7 mouse cellular contexts compared by ENCODE assay signal in genomic region chr7:4501558-4502397, GRCm38 (mm10). TPM values are rescaled to one million over a fixed set of nuclear protein-coding genes. Genes with fewer than 3 reads are reported as not detected.
DNase-seq lines count a peak whose midpoint lies in the region; ATAC-seq lines count a peak whose summit lies in the region.

Gene Ppp1r12c (minus strand): TSS chr7:4501680.

- H3K9ac ChIP-seq in embryonic facial prominence, embryonic 11.5 days (replicated peaks; ENCODE audit: low read length): peak within 1 kb of the TSS; percentile 90
- peak within 1 kb of the TSS; percentile 92 for H3K9ac ChIP-seq in limb, embryonic 11.5 days (ENCODE audit: low read length)
- peak within 1 kb of the TSS; percentile 96 for H3K9ac ChIP-seq in midbrain, embryonic 14.5 days (replicated peaks; ENCODE audit: low read length)

- peak within 1 kb of the TSS; percentile 76 for H3K27ac ChIP-seq in embryonic facial prominence, embryonic 11.5 days (replicated peaks; ENCODE audit: low read depth, low read length)
- peak within 1 kb of the TSS; percentile 51; the same call in 1 of the 2 replicates for H3K27ac ChIP-seq in limb, embryonic 11.5 days (replicated peaks; ENCODE audit: low read depth, low read length)
- peak within 1 kb of the TSS; percentile 91 for H3K27ac ChIP-seq in midbrain, embryonic 14.5 days (replicated peaks; ENCODE audit: low read depth, low read length)

- H3K4me2 ChIP-seq in embryonic facial prominence, embryonic 11.5 days (ENCODE audit: low read depth, low read length): peak within 1 kb of the TSS; percentile 51
- H3K4me2 ChIP-seq in limb, embryonic 11.5 days (ENCODE audit: low read depth, severe bottlenecking): peak within 1 kb of the TSS; percentile 61
- peak within 1 kb of the TSS; percentile 93 for H3K4me2 ChIP-seq in midbrain, embryonic 14.5 days (ENCODE audit: low read length)

- WGBS in embryonic facial prominence, embryonic 11.5 days: under 1% methylated on average over 62 of the region's 62 CpGs
- under 1% methylated on average over 62 of the region's 62 CpGs for WGBS in limb, embryonic 11.5 days
- WGBS in midbrain, embryonic 14.5 days: under 1% methylated on average over 62 of the region's 62 CpGs

- H3K4me3 ChIP-seq in embryonic facial prominence, embryonic 11.5 days (ENCODE audit: low read depth, low read length): peak within 1 kb of the TSS; percentile 89
- peak within 1 kb of the TSS; percentile 73 for H3K4me3 ChIP-seq in limb, embryonic 11.5 days (ENCODE audit: low read depth, low read length)
- H3K4me3 ChIP-seq in midbrain, embryonic 14.5 days (replicated peaks; ENCODE audit: low read depth, low read length): peak within 1 kb of the TSS; percentile 81

- H3K4me1 ChIP-seq in embryonic facial prominence, embryonic 11.5 days (ENCODE audit: control insufficient read depth, insufficient read depth, low read length): no peaks in the 10 kb centered on the region
- H3K4me1 ChIP-seq in limb, embryonic 11.5 days (ENCODE audit: control insufficient read depth, insufficient read depth, low read length): peaks cover 12% of the 10 kb centered on the region; the same call in 1 of the 2 replicates
- H3K4me1 ChIP-seq in midbrain, embryonic 14.5 days (ENCODE audit: control insufficient read depth, insufficient read depth, low read length): peaks cover 34% of the 10 kb centered on the region

- ATAC-seq in embryonic facial prominence, embryonic 11.5 days (replicated peaks; ENCODE audit: insufficient number of reproducible peaks, low FRiP score, low TSS enrichment, low read depth): peak; percentile 80
- ATAC-seq in limb, embryonic 11.5 days (ENCODE audit: insufficient number of reproducible peaks, low FRiP score, low TSS enrichment, low read depth): peak; percentile 88
- peak; percentile 92 for ATAC-seq in midbrain, embryonic 14.5 days (ENCODE audit: low FRiP score, low TSS enrichment)

- H3K9me3 ChIP-seq in embryonic facial prominence, embryonic 11.5 days (replicated peaks; ENCODE audit: control insufficient read depth, low read length): no peaks in the 10 kb centered on the region
- no peaks in the 10 kb centered on the region for H3K9me3 ChIP-seq in limb, embryonic 11.5 days (ENCODE audit: control insufficient read depth, low read length)
- H3K9me3 ChIP-seq in midbrain, embryonic 14.5 days (ENCODE audit: control insufficient read depth, low read length): no peaks in the 10 kb centered on the region

- no peaks in the 10 kb centered on the region for H3K27me3 ChIP-seq in embryonic facial prominence, embryonic 11.5 days (ENCODE audit: control insufficient read depth, insufficient read depth, low read length)
- H3K27me3 ChIP-seq in limb, embryonic 11.5 days (ENCODE audit: control insufficient read depth, insufficient read depth, low read length): no peaks in the 10 kb centered on the region
- H3K27me3 ChIP-seq in midbrain, embryonic 14.5 days (ENCODE audit: control insufficient read depth, insufficient read depth, low read length): no peaks in the 10 kb centered on the region

- no peaks in the 10 kb centered on the region for H3K36me3 ChIP-seq in embryonic facial prominence, embryonic 11.5 days (replicated peaks; ENCODE audit: control insufficient read depth, insufficient read depth, low read depth, low read length)
- 0 out of 2 replicates have a peak, but pooled peaks cover 3% of the 10 kb centered on the region for H3K36me3 ChIP-seq in limb, embryonic 11.5 days (ENCODE audit: control insufficient read depth, insufficient read depth, low read length)
- H3K36me3 ChIP-seq in midbrain, embryonic 14.5 days (ENCODE audit: control insufficient read depth, insufficient read depth, low read length): peaks cover 7% of the 10 kb centered on the region

- peak; percentile 98 for DNase-seq in adrenal gland, postnatal 14 days
- DNase-seq in embryonic facial prominence, embryonic 11.5 days (ENCODE audit: low spot score): peak; percentile 95
- peak; percentile 99 for DNase-seq in heart, adult 11 months
- peak; percentile 95 for DNase-seq in kidney, adult 18-20 months
- peak; percentile 95 for DNase-seq in limb, embryonic 11.5 days (ENCODE audit: low spot score)
- DNase-seq in midbrain, embryonic 14.5 days: peak; percentile 97
- peak; percentile 90 to 94 for DNase-seq in spleen, adult 18-20 months

RNA-seq across cellular contexts. Expression of gene Ppp1r12c, which starts in this region (rescaled TPM):
- 83.4 and 90.8 TPM in 2 replicates for total RNA-seq in adrenal gland, postnatal 14 days (2021)
- polyA plus RNA-seq in embryonic facial prominence, embryonic 11.5 days (2014; fragmentation: Nextera tagmentation; extraction: Ambion mirVana): 33.0 and 35.3 TPM in 2 replicates
- polyA plus RNA-seq in limb, embryonic 11.5 days (2014; fragmentation: Nextera tagmentation; extraction: Ambion mirVana): 40.9 and 46.0 TPM in 2 replicates
- polyA plus RNA-seq in midbrain, embryonic 14.5 days (2014; fragmentation: Nextera tagmentation; extraction: Ambion mirVana): 46.2 and 50.7 TPM in 2 replicates

Comparison
In these comparisons a context has a peak if more than half of its experiments do, and no peak if none do; other contexts are left out.
1. Peak in every context shown above with its lines: DNase-seq, ATAC-seq, H3K4me3 ChIP-seq and H3K27ac ChIP-seq.